Comparison of ENCODE assay signal across 14 mouse cellular contexts in the genomic region with DNA sequence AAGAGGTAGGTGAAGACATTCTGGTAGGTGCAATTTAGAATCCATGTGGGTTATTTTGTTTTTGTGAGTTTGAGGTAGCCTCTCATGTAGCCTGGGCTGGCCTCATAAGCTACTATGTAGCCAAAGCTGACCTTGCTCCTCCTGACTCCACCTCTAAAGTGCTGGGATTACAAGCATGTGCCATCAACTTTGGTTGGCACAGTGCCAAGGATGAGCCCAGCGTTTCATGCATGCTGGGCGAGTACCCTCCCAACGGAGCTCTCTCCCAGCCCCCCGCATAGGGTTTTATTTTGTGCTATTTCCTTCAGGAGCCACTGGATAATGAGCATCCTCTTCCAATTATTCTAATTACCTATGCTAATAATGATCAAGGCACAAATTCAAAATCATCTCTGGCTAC.
A peak's percentile ranks its signal among the peaks of the same experiment; 100 is the strongest.
DNase-seq lines count a peak whose midpoint lies in the region.
"Had no signal": no experiment of that assay in that cellular context is flagged by ENCODE, and none has a peak within 500 bp of the region (broad histone marks: within the 10 kb centered on the region; RNA-seq: fewer than 3 reads in every experiment).

No protein-coding gene starts in this region.

- DNase-seq in retina, postnatal 1 day: peak; percentile 68
- DNase-seq in retina, embryonic 14.5 days (ENCODE audit: low spot score): no peak
- peak; percentile 50 for DNase-seq in testis, postnatal 10 days (ENCODE audit: low spot score)
- DNase-seq in testis, postnatal 14 days (ENCODE audit: low spot score): no peak
- DNase-seq: adrenal gland, adult 2 months; adrenal gland, adult 8-10 months; adrenal gland, postnatal 10 days; adrenal gland, postnatal 14 days; adrenal gland, postnatal 25 days; adrenal gland, postnatal 36 days; B cell, adult 2 months; cerebellum, adult 11 months; cerebellum, adult 11-12 months; cerebellum, adult 18-20 months had no signal

Comparison
In these comparisons a context has a peak if more than half of its experiments do, and no peak if none do; other contexts are left out.
1. DNase-seq: peak in retina, postnatal 1 day (single experiment) and testis, postnatal 10 days (single experiment); none in retina, embryonic 14.5 days (single experiment) and testis, postnatal 14 days (single experiment).